Mouse (Mus musculus) stomach, postnatal 0 days (tissue): ENCODE measurements around the gene Gm28308.

ENCODE experiments used
- CTCF ChIP-seq: IDR thresholded peaks from 2 replicates; pipeline ENCODE4 v1.5.1; 2016; ENCODE audit warnings: antibody characterized with exemption, low read depth, mild to moderate bottlenecking, moderate library complexity
- EP300 ChIP-seq: optimal IDR thresholded peaks from 2 replicates; pipeline ENCODE3; 2016; ENCODE audit warnings: antibody characterized with exemption

- TF ChIP-seq CTCF (no peak), EP300 (no peak)
These were observed 51.6 kb downstream of the Gm28308 start for GRCm38 (mm10) chr6:52161336-52162092.
